Mouse (Mus musculus) MEL (cell line): Measurements from ENCODE around the gene Hcfc1. TPM values are rescaled to one million over a fixed set of nuclear protein-coding genes. Genes with fewer than 3 reads are reported as not detected.
A peak's percentile ranks its signal among the peaks of the same experiment; 100 is the strongest.

Experiments
- DNase-seq: peaks from one replicate; pipeline ENCODE4 v3.0.0; 2011; ENCODE audit warnings: low read depth, low spot score
- H3K27ac ChIP-seq: 2 replicates; pipeline ENCODE4 v1.5.1; 2012; ENCODE audit warnings: low read depth, mild to moderate bottlenecking, control low read depth, low read length, moderate library complexity; ENCODE audit not compliant: control insufficient read depth
- H3K27me3 ChIP-seq, 2 experiments: fragments of 150-350 bp in 1 of 2; sonication (generic) in 1 of 2; 2 replicates each; pipeline ENCODE4 v1.6.1; 2012; ENCODE audit warnings: low read length in 2 of 2, mild to moderate bottlenecking in 2 of 2, improper control_type of control experiment in 1 of 2, moderate library complexity in 1 of 2; ENCODE audit not compliant: insufficient read depth in 2 of 2, control insufficient read depth in 1 of 2
- H3K36me3 ChIP-seq, 2 experiments: 2 replicates each; pipeline ENCODE4 v1.6.1; 2012 to 2014; ENCODE audit warnings: low read length in 2 of 2, improper control_type of control experiment in 1 of 2, inconsistent platforms in 1 of 2, mild to moderate bottlenecking in 1 of 2; ENCODE audit not compliant: insufficient read depth in 2 of 2, control insufficient read depth in 1 of 2
- H3K4me1 ChIP-seq, 2 experiments: fragments of 150-350 bp in 1 of 2; sonication (generic) in 1 of 2; 2 replicates each; pipeline ENCODE4 v1.6.1; 2012; ENCODE audit warnings: low read length in 2 of 2, improper control_type of control experiment in 1 of 2, mild to moderate bottlenecking in 1 of 2; ENCODE audit not compliant: insufficient read depth in 2 of 2, control insufficient read depth in 1 of 2
- H3K4me3 ChIP-seq, 2 experiments: fragments of 150-350 bp in 1 of 2; sonication (generic) in 1 of 2; 2 replicates each; pipeline ENCODE4 v1.5.1; 2012; ENCODE audit warnings: low read depth in 2 of 2, low read length in 2 of 2, mild to moderate bottlenecking in 2 of 2, moderate library complexity in 2 of 2, control low read depth in 1 of 2, improper control_type of control experiment in 1 of 2; ENCODE audit not compliant: control insufficient read depth in 1 of 2, insufficient read depth in 1 of 2
- H3K79me2 ChIP-seq: 2 replicates; pipeline ENCODE4 v1.6.1; 2012; ENCODE audit warnings: mild to moderate bottlenecking, low read length, moderate library complexity; ENCODE audit not compliant: control insufficient read depth, poor library complexity, insufficient read depth
- H3K9ac ChIP-seq: 2 replicates; pipeline ENCODE4 v1.6.1; 2012; ENCODE audit warnings: low read depth, mild to moderate bottlenecking, control low read depth, low read length, moderate library complexity; ENCODE audit not compliant: control insufficient read depth, poor library complexity, severe bottlenecking
- H3K9me3 ChIP-seq: fragments of 150-350 bp; sonication (generic); replicated peaks from 2 replicates; pipeline ENCODE4 v1.6.1; 2012; ENCODE audit warnings: mild to moderate bottlenecking, low read length, improper control_type of control experiment, moderate library complexity; ENCODE audit not compliant: insufficient read depth
- BHLHE40 ChIP-seq: IDR thresholded peaks from 2 replicates; pipeline ENCODE4 v1.6.1; 2012; ENCODE audit warnings: low read depth, mild to moderate bottlenecking, inconsistent platforms, low read length, improper control_type of control experiment, borderline replicate concordance
- CHD1 ChIP-seq: IDR thresholded peaks from 2 replicates; pipeline ENCODE4 v1.6.1; 2012; ENCODE audit warnings: low read depth, mild to moderate bottlenecking, inconsistent platforms, low read length, improper control_type of control experiment
- CTCF ChIP-seq, 3 experiments: IDR thresholded peaks in 2 of 3; conservative IDR thresholded peaks in 1 of 3; 2 replicates each; pipeline ENCODE4 v1.5.1; 2011 to 2012; ENCODE audit warnings: low read length in 3 of 3, low read depth in 2 of 3, mild to moderate bottlenecking in 2 of 3, improper control_type of control experiment in 1 of 3, inconsistent platforms in 1 of 3, mixed read lengths in 1 of 3, moderate library complexity in 1 of 3; ENCODE audit not compliant: control insufficient read depth in 1 of 3, insufficient read depth in 1 of 3, poor library complexity in 1 of 3, severe bottlenecking in 1 of 3
- E2F4 ChIP-seq: IDR thresholded peaks from 2 replicates; pipeline ENCODE4 v1.6.1; 2011; ENCODE audit warnings: low read depth, low read length, improper control_type of control experiment, borderline replicate concordance
- ELF1 ChIP-seq: IDR thresholded peaks from 2 replicates; pipeline ENCODE4 v1.6.1; 2014; ENCODE audit warnings: low read depth, mild to moderate bottlenecking, inconsistent platforms, low read length, improper control_type of control experiment, moderate library complexity
- EP300 ChIP-seq, 2 experiments: IDR thresholded peaks; 2 replicates each; pipeline ENCODE4 v1.6.1; 2011; ENCODE audit warnings: improper control_type of control experiment in 2 of 2, low read length in 2 of 2, low read depth in 1 of 2, mild to moderate bottlenecking in 1 of 2
- ETS1 ChIP-seq: IDR thresholded peaks from 2 replicates; pipeline ENCODE4 v1.6.1; 2012; ENCODE audit warnings: low read depth, mild to moderate bottlenecking, inconsistent platforms, low read length, improper control_type of control experiment, moderate library complexity
- GABPA ChIP-seq: IDR thresholded peaks from 2 replicates; pipeline ENCODE4 v1.6.1; 2012; ENCODE audit warnings: low read depth, mild to moderate bottlenecking, inconsistent platforms, low read length, improper control_type of control experiment, moderate library complexity
- HCFC1 ChIP-seq: IDR thresholded peaks from 2 replicates; pipeline ENCODE4 v1.6.1; 2012; ENCODE audit warnings: low read depth, mild to moderate bottlenecking, inconsistent platforms, low read length, improper control_type of control experiment, moderate library complexity
- JUND ChIP-seq: IDR thresholded peaks from 2 replicates; pipeline ENCODE4 v1.6.1; 2011; ENCODE audit warnings: low read depth, mild to moderate bottlenecking, improper control_type of control experiment, low read length
- KAT2A ChIP-seq: conservative IDR thresholded peaks from 2 replicates; pipeline ENCODE4 v1.6.1; 2012; ENCODE audit warnings: low read depth, low read length, improper control_type of control experiment, inconsistent platforms
- MAFK ChIP-seq: IDR thresholded peaks from 2 replicates; pipeline ENCODE4 v1.6.1; 2011; ENCODE audit warnings: low read depth, mild to moderate bottlenecking, low read length, improper control_type of control experiment, borderline replicate concordance
- MAX ChIP-seq: IDR thresholded peaks from 2 replicates; pipeline ENCODE4 v1.6.1; 2011; ENCODE audit warnings: low read length, improper control_type of control experiment
- MAZ ChIP-seq: IDR thresholded peaks from 2 replicates; pipeline ENCODE4 v1.6.1; 2012; ENCODE audit warnings: low read depth, mild to moderate bottlenecking, inconsistent platforms, low read length, improper control_type of control experiment
- MYB ChIP-seq: IDR thresholded peaks from 2 replicates; pipeline ENCODE4 v1.6.1; 2011; ENCODE audit warnings: mild to moderate bottlenecking, low read depth, low read length, improper control_type of control experiment
- MYC ChIP-seq: IDR thresholded peaks from 2 replicates; pipeline ENCODE4 v1.6.1; 2011; ENCODE audit warnings: low read depth, mild to moderate bottlenecking, low read length, improper control_type of control experiment, moderate library complexity
- NELFE ChIP-seq: IDR thresholded peaks from 2 replicates; pipeline ENCODE4 v1.6.1; 2011; ENCODE audit warnings: low read depth, low read length, improper control_type of control experiment
- NRF1 ChIP-seq: IDR thresholded peaks from 2 replicates; pipeline ENCODE4 v1.6.1; 2014; ENCODE audit warnings: low read depth, mild to moderate bottlenecking, inconsistent platforms, low read length, improper control_type of control experiment, moderate library complexity; ENCODE audit not compliant: poor library complexity, insufficient read depth, severe bottlenecking
- POLR2AphosphoS2 ChIP-seq: IDR thresholded peaks from 2 replicates; pipeline ENCODE4 v1.6.1; 2011; ENCODE audit warnings: low read length, improper control_type of control experiment
- POLR2AphosphoS5 ChIP-seq: IDR thresholded peaks from 2 replicates; pipeline ENCODE4 v1.6.1; 2012; ENCODE audit warnings: low read depth, borderline replicate concordance, mild to moderate bottlenecking, inconsistent platforms, low read length, moderate library complexity, mixed read lengths
- RAD21 ChIP-seq: IDR thresholded peaks from 2 replicates; pipeline ENCODE4 v1.6.1; 2011; ENCODE audit warnings: mild to moderate bottlenecking, low read depth, low read length, improper control_type of control experiment
- RCOR1 ChIP-seq: IDR thresholded peaks from 2 replicates; pipeline ENCODE4 v1.6.1; 2012; ENCODE audit warnings: low read depth, mild to moderate bottlenecking, inconsistent platforms, low read length, improper control_type of control experiment
- SIN3A ChIP-seq: IDR thresholded peaks from 2 replicates; pipeline ENCODE4 v1.6.1; 2012; ENCODE audit warnings: low read length, improper control_type of control experiment, inconsistent platforms
- SMC3 ChIP-seq: IDR thresholded peaks from 2 replicates; pipeline ENCODE4 v1.6.1; 2011; ENCODE audit warnings: low read depth, low read length, improper control_type of control experiment
- TAL1 ChIP-seq: IDR thresholded peaks from 2 replicates; pipeline ENCODE4 v1.6.1; 2012; ENCODE audit warnings: mild to moderate bottlenecking, inconsistent platforms, low read length, moderate library complexity, mixed read lengths
- TBP ChIP-seq: IDR thresholded peaks from 2 replicates; pipeline ENCODE4 v1.8.0; 2011; ENCODE audit warnings: low read depth, low read length, improper control_type of control experiment
- TCF12 ChIP-seq: IDR thresholded peaks from 2 replicates; pipeline ENCODE4 v1.6.1; 2014; ENCODE audit warnings: low read depth, mild to moderate bottlenecking, inconsistent platforms, low read length, improper control_type of control experiment, moderate library complexity
- USF1 ChIP-seq: IDR thresholded peaks from 2 replicates; pipeline ENCODE4 v1.6.1; 2014; ENCODE audit warnings: low read depth, mild to moderate bottlenecking, inconsistent platforms, low read length, improper control_type of control experiment, moderate library complexity
- USF2 ChIP-seq, 2 experiments: IDR thresholded peaks; 2 replicates each; pipeline ENCODE4 v1.6.1; 2011 to 2012; ENCODE audit warnings: improper control_type of control experiment in 2 of 2, low read length in 2 of 2, borderline replicate concordance in 1 of 2, inconsistent platforms in 1 of 2, low read depth in 1 of 2, mild to moderate bottlenecking in 1 of 2; ENCODE audit not compliant: insufficient read depth in 1 of 2
- ZKSCAN1 ChIP-seq: IDR thresholded peaks from 2 replicates; pipeline ENCODE4 v1.6.1; 2012; ENCODE audit warnings: low read depth, mild to moderate bottlenecking, inconsistent platforms, low read length, improper control_type of control experiment, moderate library complexity
- ZNF384 ChIP-seq: IDR thresholded peaks from 2 replicates; pipeline ENCODE4 v1.6.1; 2012; ENCODE audit warnings: low read depth, mild to moderate bottlenecking, inconsistent platforms, low read length, improper control_type of control experiment
- polyA plus RNA-seq, 2 experiments: library from polyadenylated mRNA; stranded (reverse) in 1 of 2; unstranded in 1 of 2; fragments of >175 nt in 1 of 2; fragments of >200 nt in 1 of 2; gene quantifications; 2 replicates each; pipeline versions ENCODE4 v1.2.1 to v1.2.4; 2012; ENCODE audit warnings: low replicate concordance in 2 of 2, low read depth in 1 of 2; ENCODE audit not compliant: insufficient read length in 2 of 2, insufficient read depth in 1 of 2, missing spikeins in 1 of 2
- total RNA-seq: library from RNA; depleted of rRNA; stranded (reverse); fragments of 300-350 nt; gene quantifications from 2 replicates; pipeline ENCODE4 v1.2.3, GENCODE M21; 2012

Hcfc1 gene
- total and polyA plus RNA-seq, 3 experiments: 40.8 to 146 (median 53.6) TPM

DNA sequence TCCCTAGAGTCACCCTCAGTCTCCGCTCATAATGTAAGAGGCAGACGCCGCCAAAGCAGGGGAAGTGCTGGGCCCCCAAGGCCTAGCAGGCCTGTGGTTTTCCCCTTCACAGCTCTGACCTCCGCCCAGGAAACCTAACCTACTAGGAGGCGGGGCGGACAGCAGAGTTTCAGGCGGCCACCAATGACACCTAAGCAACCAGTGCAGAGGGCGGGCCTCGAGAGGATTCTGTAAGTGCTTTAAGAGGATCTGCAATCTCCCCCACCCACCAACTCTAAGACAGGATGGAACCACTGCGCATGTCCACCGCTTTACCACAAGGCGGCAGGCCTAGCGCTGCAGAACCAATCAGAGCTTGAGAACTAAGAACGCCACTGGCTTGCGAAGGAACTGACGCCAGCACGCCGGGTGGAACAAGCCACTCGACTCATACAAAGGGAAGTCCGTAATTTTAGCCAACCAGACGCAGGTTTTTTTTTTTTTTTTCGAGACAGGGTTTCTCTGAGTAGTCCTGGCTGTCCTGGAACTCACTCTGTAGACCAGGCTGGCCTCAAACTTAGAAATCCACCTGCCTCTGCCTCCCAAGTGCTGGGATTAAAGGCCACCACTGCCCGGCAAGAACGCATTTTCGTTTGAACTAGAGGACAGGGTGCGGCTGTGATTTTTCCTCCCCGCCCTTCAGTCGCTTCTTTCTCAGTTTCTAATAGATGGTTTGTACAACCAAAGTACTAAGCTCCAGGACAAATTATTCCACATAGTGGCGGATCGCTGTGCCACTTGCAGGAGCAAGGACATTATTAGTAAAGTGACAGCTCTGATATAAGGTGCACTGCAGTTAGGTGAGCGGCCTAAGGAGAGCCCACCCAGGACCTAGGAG lies 51.1 kb downstream of the Hcfc1 start (continued):
- TF ChIP-seq CTCF (IDR thresholded peaks at IDR 0.05 in 2 of 3, conservative IDR thresholded peaks at IDR 0.05 in 1 of 3; ENCODE audit: control insufficient read depth in 1 of 3, insufficient read depth in 1 of 3, low read depth in 2 of 3, low read length in 3 of 3, poor library complexity in 1 of 3, severe bottlenecking in 1 of 3): no peak
- no peak for TF ChIP-seq ZKSCAN1
- peak; percentile 50 for TF ChIP-seq TCF12
- peak; percentile 77 for TF ChIP-seq HCFC1
- TF ChIP-seq KAT2A: peak; percentile 33; the same call in 1 of the 2 replicates
- TF ChIP-seq ETS1: peak; percentile 18; the same call in 1 of the 2 replicates
- TF ChIP-seq NRF1: peak; percentile 91
- no peak for TF ChIP-seq GABPA
- no peak for TF ChIP-seq CHD1
- no peak for TF ChIP-seq POLR2AphosphoS5
- no peak for TF ChIP-seq MAFK
- no peak for TF ChIP-seq BHLHE40
- 0 out of 2 replicates have a peak, but pooled peaks have one; percentile 18 for TF ChIP-seq MAX
- no peak for TF ChIP-seq TAL1
- TF ChIP-seq USF1: no peak
- TF ChIP-seq, all 39 proteins: peak for 16

DNA sequence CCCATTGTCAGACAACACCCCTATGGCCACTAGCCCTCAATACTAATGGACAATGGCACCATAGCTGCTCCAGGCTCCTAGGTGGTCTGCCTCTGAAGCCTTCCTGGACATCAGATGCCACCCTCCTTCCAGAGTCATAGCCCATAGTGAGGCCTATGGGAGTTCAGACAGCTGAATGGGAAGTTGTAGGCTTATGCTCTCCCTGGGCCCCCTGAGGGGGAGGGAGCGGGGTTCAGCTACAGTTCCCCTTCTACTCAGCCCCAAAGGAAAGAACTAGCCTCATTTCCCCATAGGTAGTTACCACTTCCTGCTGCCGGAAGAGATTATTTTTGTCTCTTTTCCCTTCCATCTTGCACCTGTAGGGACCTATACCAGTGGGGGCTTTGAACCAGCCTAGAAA lies 54.6 kb downstream of the Hcfc1 start:
- peak overlapping the region; percentile 90 for H3K27ac ChIP-seq
- no peaks in the 10 kb centered on the region for H3K9me3 ChIP-seq
- DNase-seq: peak; percentile 85
- peaks cover 2% of the 10 kb centered on the region for H3K79me2 ChIP-seq
- H3K9ac ChIP-seq: peak overlapping the region; percentile 73
- peaks cover 0 to 36% of the 10 kb centered on the region in 2 experiments; a peak in 2 of 4 replicates for H3K36me3 ChIP-seq
- H3K27me3 ChIP-seq: no peaks in the 10 kb centered on the region
- peaks cover 15 to 32% of the 10 kb centered on the region in 2 experiments for H3K4me1 ChIP-seq
- H3K4me3 ChIP-seq: peak overlapping the region; percentile 42 to 63
- TF ChIP-seq JUND (no peak), MAZ (no peak), TBP (no peak), NRF1 (no peak), HCFC1 (0 out of 2 replicates have a peak, but pooled peaks have one; percentile 39), NELFE (no peak), RCOR1 (no peak), RAD21 (no peak), E2F4 (no peak), ELF1 (no peak), EP300 (IDR thresholded peaks at IDR 0.05; ENCODE audit: low read depth in 1 of 2, low read length in 2 of 2) (peak; percentile 66 to 72), ZNF384 (no peak), CTCF (IDR thresholded peaks at IDR 0.05 in 2 of 3, conservative IDR thresholded peaks at IDR 0.05 in 1 of 3; ENCODE audit: control insufficient read depth in 1 of 3, insufficient read depth in 1 of 3, low read depth in 2 of 3, low read length in 3 of 3, poor library complexity in 1 of 3, severe bottlenecking in 1 of 3) (no peak), MAX (no peak), MYC (no peak), SMC3 (no peak), TCF12 (peak; percentile 66), POLR2AphosphoS2 (0 out of 2 replicates have a peak, but pooled peaks have one; percentile 49), MAFK (no peak), USF1 (no peak), SIN3A (no peak), USF2 (IDR thresholded peaks at IDR 0.05; ENCODE audit: borderline replicate concordance in 1 of 2, insufficient read depth in 1 of 2, low read depth in 1 of 2, low read length in 2 of 2) (no peak), TAL1 (peak; percentile 47), MYB (no peak), ETS1 (peak; percentile 50; the same call in 1 of the 2 replicates), BHLHE40 (no peak), ZKSCAN1 (no peak)
